Comparison of ENCODE assay signal across 12 mouse cellular contexts in the genomic region with DNA sequence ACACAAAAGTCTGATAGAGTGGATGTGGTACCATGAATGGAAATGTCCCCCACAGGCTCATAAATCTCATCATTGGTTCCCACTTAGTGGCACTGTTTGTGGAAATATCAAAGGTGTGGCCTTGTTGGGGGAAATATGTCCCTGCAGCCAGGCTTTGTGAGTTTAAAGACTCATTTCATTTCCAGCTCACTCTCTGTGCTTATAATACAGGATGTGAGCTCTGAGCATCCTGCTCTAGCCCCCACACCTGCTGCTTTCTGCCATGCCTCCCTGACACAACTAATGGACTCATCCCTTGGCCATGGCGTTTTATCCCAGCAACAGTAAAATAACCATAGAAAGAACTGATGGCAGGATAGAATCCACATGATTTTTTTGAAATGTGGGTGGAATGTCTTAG.
"Had no signal": no experiment of that assay in that cellular context is flagged by ENCODE, and none has a peak within 500 bp of the region (broad histone marks: within the 10 kb centered on the region; RNA-seq: fewer than 3 reads in every experiment).

No protein-coding gene starts in this region.

- DNase-seq: kidney, adult 2 months; kidney, postnatal 25 days; layer of hippocampus, adult 9-11 months; liver; lung, adult 18-20 months; lung, postnatal 10 days; lung, postnatal 4 days; midbrain, embryonic 14.5 days; right cerebral cortex, adult 18-20 months; right cerebral cortex, postnatal 14 days; right cerebral cortex, postnatal 4 days had no signal

- ATAC-seq: liver, embryonic 12.5 days had no signal
